Mouse (Mus musculus): ENCODE results near the gene Gpi1.
"Not testable (repeated sequence)": the region's sequence is repeated elsewhere in the genome, so short reads cannot be mapped to it uniquely, and the experiment has no call there.

Gene Gpi1

GRCm38 (mm10) chr7:34229153-34229552, 983 bp downstream of the Gpi1 start:
- DNase-seq = no peak

- peak; percentile 50 to 59 for DNase-seq
Observed at GRCm38 (mm10) chr7:34228641-34229040, 1.5 kb downstream of the Gpi1 start.

GRCm38 (mm10) chr7:34226846-34227245, 3.3 kb downstream of the Gpi1 start:
- DNase-seq = no peak

- DNase-seq = peak in 1 of 2 experiments; percentile 30
Observed at GRCm38 (mm10) chr7:34226086-34226485, 4.0 kb downstream of the Gpi1 start.

GRCm38 (mm10) chr7:34224308-34224707, 5.8 kb downstream of the Gpi1 start:
- DNase-seq = no peak

- no peak for DNase-seq
Observed at GRCm38 (mm10) chr7:34222340-34222739, 7.8 kb downstream of the Gpi1 start.

GRCm38 (mm10) chr7:34221594-34222250, 8.4 kb downstream of the Gpi1 start:
- DNase-seq = peak; percentile 39 to 63

- DNase-seq = no peak
Observed at GRCm38 (mm10) chr7:34218496-34218895, 11.6 kb downstream of the Gpi1 start.

- no peak for DNase-seq
Observed at GRCm38 (mm10) chr7:34216474-34216873, 13.7 kb downstream of the Gpi1 start.

- no peak for DNase-seq
Observed at GRCm38 (mm10) chr7:34215481-34215880, 14.7 kb downstream of the Gpi1 start.

- no peak for DNase-seq
Observed at GRCm38 (mm10) chr7:34214644-34215043, 15.5 kb downstream of the Gpi1 start.

- DNase-seq = no peak
Observed at GRCm38 (mm10) chr7:34213281-34213680, 16.9 kb downstream of the Gpi1 start.

GRCm38 (mm10) chr7:34208027-34208745, 21.9 kb downstream of the Gpi1 start:
- DNase-seq = no peak

GRCm38 (mm10) chr7:34206331-34206730, 23.8 kb downstream of the Gpi1 start:
- no peak for DNase-seq

GRCm38 (mm10) chr7:34202147-34202546, 28.0 kb downstream of the Gpi1 start:
- not testable (repeated sequence) for DNase-seq

GRCm38 (mm10) chr7:34200829-34201228, 29.3 kb downstream of the Gpi1 start:
- no peak for DNase-seq

GRCm38 (mm10) chr7:34198346-34198745, 31.8 kb downstream of the Gpi1 start:
- peak in 1 of 2 experiments; percentile 47 for DNase-seq

GRCm38 (mm10) chr7:34196132-34197128, 33.7 kb downstream of the Gpi1 start, which contains the start of gene Pdcd2l:
Gene Pdcd2l (minus strand): TSS chr7:34196661.
- peak; percentile 96 to 97 for DNase-seq

GRCm38 (mm10) chr7:34195632-34196031, 34.5 kb downstream of the Gpi1 start:
- DNase-seq = no peak

- DNase-seq = no peak
Observed at GRCm38 (mm10) chr7:34192825-34193224, 37.3 kb downstream of the Gpi1 start.

- no peak for DNase-seq
Observed at GRCm38 (mm10) chr7:34189376-34189989, 40.7 kb downstream of the Gpi1 start.

GRCm38 (mm10) chr7:34183794-34184193, 46.3 kb downstream of the Gpi1 start:
- DNase-seq = no peak

GRCm38 (mm10) chr7:34183356-34183755, 46.8 kb downstream of the Gpi1 start:
- DNase-seq = no peak

Data from cerebellum, postnatal 14 days (tissue).